Mouse (Mus musculus): Measurements from ENCODE around the gene Mafg. TPM values are rescaled to one million over a fixed set of nuclear protein-coding genes. Genes with fewer than 3 reads are reported as not detected.

Mafg gene
- polyA plus RNA-seq, 1 experiment from 2014 or later, result 54.6 TPM

DNA sequence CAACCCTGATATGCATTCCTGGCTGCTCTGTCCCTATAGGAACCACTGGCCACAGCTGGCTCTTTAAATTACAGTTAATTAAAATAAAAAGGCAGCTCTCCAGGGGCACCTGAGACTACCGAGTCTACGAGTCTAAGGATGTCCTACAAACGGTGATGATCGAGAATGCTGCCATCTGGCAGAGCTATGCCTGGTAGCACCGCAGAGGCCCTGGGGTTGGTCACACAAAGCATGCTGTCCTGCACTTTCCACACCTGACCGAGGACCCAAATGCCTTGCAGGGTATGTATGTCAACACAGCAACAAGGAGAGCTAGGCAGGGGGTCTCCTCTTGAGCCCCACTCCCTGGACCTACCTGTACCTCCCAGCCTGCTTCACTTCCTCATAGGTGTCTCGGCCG is 19.4 kb downstream of the Mafg start:
- in situ Hi-C loops (cut with MboI; ENCODE audit: low pct_unique_long_range_greater_than_20kb), result no loop called here
- no peak for TF ChIP-seq CTCF (IDR thresholded peaks at IDR 0.05)
- ChIA-PET POLR2A (interaction anchor here (0.7 kb wide), 1 partner anchor 17 kb away, joined by 3 read pairs; no protein-coding TSS in a partner anchor), CTCF (interaction anchor here (1.1 kb wide), 1 partner anchor 32 kb away, joined by 3 read pairs; no protein-coding TSS in a partner anchor)
- no peaks in the 10 kb centered on the region for H3K27me3 ChIP-seq
- ATAC-seq (no peak), DNase-seq (ENCODE audit: low read depth, low spot score) (no peak)

DNA sequence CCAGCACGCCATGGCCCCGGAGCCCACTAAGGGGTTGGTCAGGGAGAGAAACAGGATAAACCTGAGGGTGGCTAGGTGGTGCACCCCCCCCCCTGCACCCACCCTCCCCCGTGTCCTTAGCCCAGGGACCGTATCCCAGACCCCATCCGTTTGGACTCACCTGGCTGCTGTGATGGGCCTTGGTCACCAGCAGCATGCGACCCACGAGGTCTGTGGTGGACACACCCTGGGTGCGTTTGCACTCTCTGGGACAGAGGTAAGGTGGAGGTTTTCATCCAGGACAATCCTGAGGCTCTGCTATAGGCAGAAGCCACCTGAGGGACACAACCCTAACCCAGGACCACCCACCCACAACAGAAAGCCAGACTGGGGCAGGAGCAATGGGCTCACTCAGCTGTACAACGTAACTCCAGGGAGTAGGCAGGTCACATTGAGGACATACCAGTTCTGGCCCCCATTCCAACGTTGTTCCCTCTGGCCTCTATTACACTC is 19.9 kb downstream of the Mafg start:
- CTCF ChIA-PET, result interaction anchor here (1.1 kb wide), 1 partner anchor 31 kb away, joined by 3 read pairs; no protein-coding TSS in a partner anchor
- POLR2A ChIA-PET, result no interaction called here
- in situ Hi-C loops (cut with MboI; ENCODE audit: low pct_unique_long_range_greater_than_20kb), result no loop called here
- ATAC-seq (no peak), DNase-seq (ENCODE audit: low read depth, low spot score) (no peak)
- no peak for TF ChIP-seq CTCF (IDR thresholded peaks at IDR 0.05)
- no peaks in the 10 kb centered on the region for H3K27me3 ChIP-seq

DNA sequence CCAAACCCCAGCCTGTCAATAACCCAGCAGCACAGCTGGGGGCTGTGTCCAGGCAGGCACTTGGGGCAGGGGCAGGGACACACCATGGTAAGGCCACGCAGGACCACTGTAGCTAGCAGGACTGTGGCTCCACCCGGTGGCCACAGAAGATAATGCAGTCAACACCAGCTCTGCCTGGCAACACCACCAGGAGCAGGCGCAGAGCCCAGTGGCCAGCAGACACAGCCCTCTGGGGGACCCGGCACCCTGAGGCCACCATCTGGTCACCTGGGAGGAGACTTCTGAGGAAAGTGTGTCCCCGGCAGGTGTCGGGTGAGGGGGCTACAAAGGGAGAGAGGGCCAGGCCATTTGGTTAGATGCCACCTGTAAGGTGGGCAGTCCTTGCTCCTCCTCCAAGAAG is 20.6 kb downstream of the Mafg start:
- POLR2A ChIA-PET, result no interaction called here
- in situ Hi-C loops (cut with MboI; ENCODE audit: low pct_unique_long_range_greater_than_20kb), result no loop called here
- CTCF ChIA-PET, result interaction anchor here (2.0 kb wide), 1 partner anchor 124 kb away, joined by 6 read pairs; no protein-coding TSS in a partner anchor
- no peak for TF ChIP-seq CTCF (IDR thresholded peaks at IDR 0.05)
- DNase-seq (ENCODE audit: low read depth, low spot score) (no peak), ATAC-seq (no peak)
- H3K27me3 ChIP-seq, result no peaks in the 10 kb centered on the region

DNA sequence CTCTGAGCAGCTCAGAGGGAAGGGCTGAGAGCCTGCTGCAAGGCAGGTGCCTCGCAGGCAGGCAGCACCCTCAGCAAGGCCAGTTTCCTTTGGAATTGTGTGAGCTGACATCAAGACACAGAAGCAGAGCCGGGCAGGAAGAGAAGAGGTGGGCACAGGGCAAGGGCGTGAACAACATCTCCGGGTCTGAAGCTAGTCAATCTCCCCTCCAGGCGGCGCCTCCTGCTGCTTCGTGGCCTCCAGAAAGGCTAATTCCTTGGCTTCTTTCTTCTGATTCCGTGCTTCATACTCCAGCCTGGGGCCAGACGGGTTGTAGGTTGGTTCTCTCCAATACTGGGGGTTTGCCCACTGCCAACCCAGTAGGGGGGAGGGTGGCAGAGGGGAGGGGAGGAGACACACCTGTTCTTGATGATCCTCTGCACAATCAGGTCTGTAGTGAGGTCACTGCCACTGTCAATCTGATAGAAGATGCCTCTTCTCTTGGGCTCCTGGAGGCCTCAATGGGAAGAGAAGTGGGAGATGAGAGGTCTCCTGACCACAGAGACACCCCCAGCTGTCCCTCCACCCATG is 22.8 kb downstream of the Mafg start:
- in situ Hi-C loops (cut with MboI; ENCODE audit: low pct_unique_long_range_greater_than_20kb), result no loop called here
- no peak for TF ChIP-seq CTCF (IDR thresholded peaks at IDR 0.05)
- ATAC-seq, result no peak
- CTCF ChIA-PET, result interaction anchor here (2.0 kb wide), 1 partner anchor 121 kb away, joined by 6 read pairs; no protein-coding TSS in a partner anchor
- DNase-seq (ENCODE audit: low read depth, low spot score), result no peak
- no peaks in the 10 kb centered on the region for H3K27me3 ChIP-seq
- POLR2A ChIA-PET, result no interaction called here

DNA sequence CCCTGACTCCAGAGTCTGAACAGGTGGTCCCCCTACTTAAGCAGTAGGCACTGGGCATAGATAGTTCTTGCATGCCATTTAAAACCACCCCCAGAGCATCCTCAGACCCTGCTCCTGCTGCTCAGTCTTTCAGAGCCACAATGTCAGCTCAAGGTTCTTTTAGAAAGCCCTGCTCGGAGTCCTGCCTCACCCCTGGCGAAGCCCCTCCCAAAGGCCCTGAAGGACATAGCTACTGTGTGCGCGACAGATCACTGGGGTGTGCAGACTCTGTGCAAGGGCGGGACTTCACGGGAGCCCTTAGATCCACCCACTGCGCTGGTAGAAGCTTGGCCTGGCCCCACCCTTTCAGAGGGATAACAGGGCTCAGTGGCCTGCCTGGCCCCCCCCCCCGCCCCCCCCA is 24.1 kb downstream of the Mafg start:
- no peak for ATAC-seq
- TF ChIP-seq CTCF (IDR thresholded peaks at IDR 0.05), result no peak
- ChIA-PET POLR2A (interaction anchor here (0.7 kb wide), 1 partner anchor 109 kb away, joined by 3 read pairs; no protein-coding TSS in a partner anchor), CTCF (no interaction called here)
- DNase-seq (ENCODE audit: low read depth, low spot score), result no peak
- in situ Hi-C loops (cut with MboI; ENCODE audit: low pct_unique_long_range_greater_than_20kb), result no loop called here
- no peaks in the 10 kb centered on the region for H3K27me3 ChIP-seq

DNA sequence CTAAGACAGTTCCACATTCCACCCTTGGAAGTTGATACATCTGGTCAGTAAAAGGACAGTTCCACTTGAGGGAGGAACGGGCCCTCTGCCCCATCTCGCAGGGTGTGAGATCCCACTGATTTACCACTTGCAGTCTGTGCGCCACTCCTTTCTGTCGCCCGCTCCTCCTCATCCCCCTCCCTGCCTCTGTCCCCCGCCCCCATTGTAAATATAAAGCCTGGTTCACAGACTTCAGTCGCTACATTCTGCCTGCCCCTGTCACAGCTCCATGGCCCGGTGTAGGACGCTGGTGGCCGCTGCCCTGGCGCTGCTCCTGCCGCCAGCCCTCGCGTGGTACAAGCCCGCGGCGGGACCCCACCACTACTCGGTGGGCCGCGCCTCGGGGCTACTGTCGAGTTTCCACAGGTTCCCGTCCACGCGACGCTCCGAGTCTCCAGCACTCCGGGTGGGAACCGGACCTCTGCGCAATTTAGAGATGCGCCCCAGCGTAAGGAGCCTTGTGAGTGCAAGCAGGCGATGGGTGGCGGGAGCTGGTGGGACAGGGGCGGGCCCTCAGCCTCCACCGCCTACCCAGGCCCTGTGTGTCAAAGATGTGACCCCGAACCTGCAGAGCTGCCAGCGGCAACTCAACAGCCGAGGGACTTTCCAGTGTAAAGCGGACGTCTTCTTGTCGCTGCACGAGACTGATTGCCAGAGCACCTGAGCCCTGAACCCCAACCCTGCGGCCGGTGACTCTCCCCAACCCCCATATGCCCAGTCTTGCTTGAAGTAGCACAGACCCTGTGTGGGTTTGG is 25.0 kb downstream of the Mafg start, which contains the start of gene Npb:
TSS of gene Npb (plus strand) at position 237 of the 794 bp plus-strand sequence.
- CTCF ChIA-PET, result no interaction called here
- in situ Hi-C loops (cut with MboI; ENCODE audit: low pct_unique_long_range_greater_than_20kb), result no loop called here
- no peaks in the 10 kb centered on the region for H3K27me3 ChIP-seq
- no peak for TF ChIP-seq CTCF (IDR thresholded peaks at IDR 0.05)
- ATAC-seq (no peak), DNase-seq (ENCODE audit: low read depth, low spot score) (no peak)
- POLR2A ChIA-PET, result no interaction called here

DNA sequence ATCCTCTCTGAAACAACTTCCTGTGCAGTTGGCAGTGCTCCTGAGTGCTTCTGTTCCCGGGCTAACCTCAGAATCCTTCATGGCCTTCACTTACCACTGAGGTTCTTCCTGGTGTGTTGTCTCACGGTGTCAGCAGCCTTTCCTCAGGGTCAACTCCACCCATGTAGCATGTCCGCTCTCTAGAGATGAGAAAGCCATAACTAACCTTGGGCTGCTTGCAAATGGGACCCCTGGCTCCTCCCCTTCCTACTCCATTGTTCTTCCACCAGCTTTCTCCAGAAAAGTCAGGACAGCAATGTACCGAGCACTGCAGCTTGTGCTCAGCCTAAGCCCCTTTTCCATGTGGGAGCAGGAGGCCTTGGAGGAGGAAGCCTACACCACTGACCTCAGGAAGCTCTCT is 26.6 kb downstream of the Mafg start:
- in situ Hi-C loops (cut with MboI; ENCODE audit: low pct_unique_long_range_greater_than_20kb), result no loop called here
- no peak for TF ChIP-seq CTCF (IDR thresholded peaks at IDR 0.05)
- ChIA-PET CTCF (interaction anchor here (1.3 kb wide), 1 partner anchor 27 kb away, joined by 3 read pairs; no protein-coding TSS in a partner anchor), POLR2A (no interaction called here)
- DNase-seq (ENCODE audit: low read depth, low spot score) (no peak), ATAC-seq (no peak)
- H3K27me3 ChIP-seq, result no peaks in the 10 kb centered on the region

DNA sequence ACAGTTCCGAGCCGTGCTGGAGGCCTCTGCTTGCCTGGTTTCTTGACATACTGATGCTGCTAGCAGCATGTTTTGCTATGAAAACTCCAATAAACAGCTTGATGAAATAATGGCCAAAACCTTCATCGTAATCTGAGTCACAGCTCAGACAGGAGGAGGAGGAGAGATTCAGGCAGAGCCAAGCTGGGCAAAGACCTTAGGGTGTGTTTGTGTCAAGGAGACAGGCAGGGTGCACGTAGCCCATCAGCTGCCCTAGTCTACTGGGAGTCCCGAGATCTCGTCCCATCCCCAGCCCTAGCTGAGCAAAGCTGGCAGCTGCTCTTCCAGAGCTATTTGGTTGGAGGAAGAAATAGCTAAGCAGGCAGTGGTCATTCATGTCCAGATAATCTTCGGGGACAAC is 27.7 kb downstream of the Mafg start:
- H3K27me3 ChIP-seq, result no peaks in the 10 kb centered on the region
- CTCF ChIA-PET, result interaction anchor here (1.3 kb wide), 1 partner anchor 26 kb away, joined by 3 read pairs; no protein-coding TSS in a partner anchor
- POLR2A ChIA-PET, result interaction anchor here (0.5 kb wide), 1 partner anchor 139 kb away, joined by 3 read pairs; no protein-coding TSS in a partner anchor
- DNase-seq (ENCODE audit: low read depth, low spot score), result no peak
- in situ Hi-C loops (cut with MboI; ENCODE audit: low pct_unique_long_range_greater_than_20kb), result no loop called here
- no peak for ATAC-seq
- TF ChIP-seq CTCF (IDR thresholded peaks at IDR 0.05), result no peak

DNA sequence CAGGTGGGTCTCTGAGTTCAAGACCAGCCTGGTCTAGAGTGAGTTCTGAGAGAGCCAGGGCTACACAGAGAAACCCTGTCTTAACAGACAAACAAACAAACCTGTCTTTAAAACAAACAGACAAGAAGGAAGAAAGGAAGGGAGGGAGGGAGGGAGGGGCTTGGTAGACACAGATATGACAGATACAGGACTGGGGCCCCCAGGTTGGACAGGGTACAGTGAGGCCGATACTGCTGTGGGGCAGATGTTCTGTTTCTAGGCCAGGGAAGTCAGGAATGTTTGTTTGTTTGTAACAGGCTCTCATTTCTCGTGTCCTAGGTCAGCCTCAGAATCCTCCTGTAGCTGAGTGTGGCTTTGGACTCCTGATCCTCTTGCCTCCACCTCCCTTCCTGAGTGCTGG is 29.9 kb downstream of the Mafg start:
- ChIA-PET POLR2A (no interaction called here), CTCF (no interaction called here)
- no peaks in the 10 kb centered on the region for H3K27me3 ChIP-seq
- ATAC-seq, result no peak
- DNase-seq (ENCODE audit: low read depth, low spot score), result no peak
- no peak for TF ChIP-seq CTCF (IDR thresholded peaks at IDR 0.05)
- in situ Hi-C loops (cut with MboI; ENCODE audit: low pct_unique_long_range_greater_than_20kb), result no loop called here

DNA sequence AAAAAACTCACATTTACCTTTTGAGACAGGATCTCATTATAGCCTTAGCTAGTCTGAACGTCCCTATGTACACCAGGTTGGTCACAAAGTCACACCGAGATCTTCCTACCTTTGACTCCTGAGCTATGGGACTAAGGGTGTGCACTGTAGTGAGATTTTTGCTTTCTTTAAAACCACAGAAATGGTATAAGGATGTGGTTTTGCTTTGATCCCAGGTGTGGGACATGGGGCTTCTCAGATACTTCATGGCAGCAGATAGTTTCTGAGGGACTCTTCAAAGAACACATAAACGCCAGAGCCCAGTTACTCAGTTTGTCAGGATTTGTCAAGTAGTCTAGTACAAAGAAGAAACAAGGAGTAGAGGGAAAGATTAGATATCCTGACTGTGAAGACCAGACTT is 32.7 kb downstream of the Mafg start:
- ATAC-seq (no peak), DNase-seq (ENCODE audit: low read depth, low spot score) (no peak)
- no peak for TF ChIP-seq CTCF (IDR thresholded peaks at IDR 0.05)
- CTCF ChIA-PET, result interaction anchor here (1.1 kb wide), 1 partner anchor 24 kb away, joined by 3 read pairs; no protein-coding TSS in a partner anchor
- in situ Hi-C loops (cut with MboI; ENCODE audit: low pct_unique_long_range_greater_than_20kb), result no loop called here
- POLR2A ChIA-PET, result interaction anchor here (0.5 kb wide), 1 partner anchor 418 kb away, joined by 3 read pairs; no protein-coding TSS in a partner anchor
- no peaks in the 10 kb centered on the region for H3K27me3 ChIP-seq

Data from Patski (cell line).